Mouse (Mus musculus) heart, embryonic 11.5 days (tissue): ENCODE data around the gene Intu. TPM values are rescaled to one million over a fixed set of nuclear protein-coding genes. Genes with fewer than 3 reads are reported as not detected.

ENCODE experiments used
- ATAC-seq: fragments of 200-750 bp; cut with Nextera tagmentation; replicated peaks from 2 replicates; pipeline ENCODE4 v1.8.0; 2017; ENCODE audit warnings: moderate library complexity; ENCODE audit not compliant: insufficient number of reproducible peaks, low FRiP score, low TSS enrichment
- H3K27ac ChIP-seq: fragments of 300-500 bp; sonication (generic); 2 replicates; pipeline ENCODE4 v1.5.1; 2014; ENCODE audit warnings: mild to moderate bottlenecking, low read depth, low read length
- H3K27me3 ChIP-seq: fragments of 300-500 bp; sonication (generic); 2 replicates; pipeline ENCODE4 v1.6.1; 2014; ENCODE audit warnings: mild to moderate bottlenecking, low read length, mixed read lengths; ENCODE audit not compliant: control insufficient read depth, insufficient read depth
- H3K36me3 ChIP-seq: fragments of 300-500 bp; sonication (generic); 2 replicates; pipeline ENCODE4 v1.6.1; 2014; ENCODE audit warnings: mild to moderate bottlenecking, low read length, moderate library complexity, mixed read lengths; ENCODE audit not compliant: control insufficient read depth, insufficient read depth
- H3K4me1 ChIP-seq: fragments of 300-500 bp; sonication (generic); 2 replicates; pipeline ENCODE4 v1.6.1; 2014; ENCODE audit warnings: low read length; ENCODE audit not compliant: control insufficient read depth, insufficient read depth
- H3K4me2 ChIP-seq: fragments of 300-500 bp; sonication (generic); 2 replicates; pipeline ENCODE4 v1.6.1; 2014; ENCODE audit warnings: mild to moderate bottlenecking, moderate library complexity
- H3K4me3 ChIP-seq: fragments of 300-500 bp; sonication (generic); 2 replicates; pipeline ENCODE4 v1.5.1; 2014; ENCODE audit warnings: low read depth, low read length
- H3K9ac ChIP-seq: fragments of 300-500 bp; sonication (generic); 2 replicates; pipeline ENCODE4 v1.6.1; 2014; ENCODE audit warnings: mild to moderate bottlenecking, low read depth, low read length, moderate library complexity
- H3K9me3 ChIP-seq: fragments of 300-500 bp; sonication (generic); replicated peaks from 2 replicates; pipeline ENCODE4 v1.6.1; 2016; ENCODE audit warnings: low read length; ENCODE audit not compliant: control insufficient read depth
- WGBS: fragments of 180-500 bp; shearing (Covaris S2); extraction: QIAGEN DNeasy Blood & Tissue Kit; methylation state at CpG from one replicate; pipeline ENCODE4 v1.1.7; 2014; ENCODE audit not compliant: insufficient replicate concordance; 5-methylcytosine and 5-hydroxymethylcytosine counted together
- polyA plus RNA-seq: library from polyadenylated mRNA; unstranded; fragments of >200 nt; fragmentation: Nextera tagmentation; extraction: Ambion mirVana; gene quantifications from 2 replicates; pipeline ENCODE4 v1.2.1, GENCODE M21; 2014

The Intu gene
- polyA plus RNA-seq, 1 experiment from 2014 or later = 4.1 TPM

- Histone ChIP-seq H3K4me1 (peaks cover 9% of the 10 kb centered on the region; the same call in 1 of the 2 replicates), H3K36me3 (no peaks in the 10 kb centered on the region), H3K9ac (no peak overlapping the region), H3K4me3 (peak overlapping the region; percentile 48; the same call in 1 of the 2 replicates), H3K27ac (no peak overlapping the region), H3K4me2 (peak overlapping the region; percentile 93), H3K9me3 (no peaks in the 10 kb centered on the region), H3K27me3 (peaks cover 24% of the 10 kb centered on the region)
- ATAC-seq = no peak
- WGBS = 14% methylated on average over 11 of the region's 11 CpGs
Observed at GRCm38 (mm10) chr3:40532256-40532655, 1.2 kb downstream of the Intu start.

DNA sequence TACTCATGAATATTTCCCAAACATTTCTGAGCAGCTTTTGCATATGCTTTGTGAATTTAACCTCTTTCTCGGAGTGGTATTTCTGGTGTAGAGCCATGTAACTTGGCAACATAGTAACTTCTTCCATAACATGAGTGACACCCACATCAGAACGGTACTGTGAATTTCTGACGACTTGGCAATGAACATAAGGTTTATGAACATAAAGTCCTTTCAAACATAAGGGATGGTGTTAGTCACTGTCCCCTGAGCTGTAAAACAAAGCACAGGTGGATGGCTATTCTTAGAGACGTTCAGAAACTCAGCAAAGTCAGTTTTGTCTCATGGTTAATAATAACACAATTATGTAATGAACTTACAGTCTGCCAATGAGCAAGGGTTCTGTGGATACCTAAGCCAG lies 3.1 kb downstream of the Intu start:
- H3K4me3 ChIP-seq = no peak overlapping the region
- 70% methylated on average over 4 of the region's 4 CpGs for WGBS
- no peak for ATAC-seq
- H3K27me3 ChIP-seq = peaks cover 24% of the 10 kb centered on the region
- H3K4me2 ChIP-seq = no peak overlapping the region
- no peak overlapping the region for H3K9ac ChIP-seq
- H3K9me3 ChIP-seq = no peaks in the 10 kb centered on the region
- no peaks in the 10 kb centered on the region for H3K36me3 ChIP-seq
- no peak overlapping the region for H3K27ac ChIP-seq
- H3K4me1 ChIP-seq = no peaks in the 10 kb centered on the region

DNA sequence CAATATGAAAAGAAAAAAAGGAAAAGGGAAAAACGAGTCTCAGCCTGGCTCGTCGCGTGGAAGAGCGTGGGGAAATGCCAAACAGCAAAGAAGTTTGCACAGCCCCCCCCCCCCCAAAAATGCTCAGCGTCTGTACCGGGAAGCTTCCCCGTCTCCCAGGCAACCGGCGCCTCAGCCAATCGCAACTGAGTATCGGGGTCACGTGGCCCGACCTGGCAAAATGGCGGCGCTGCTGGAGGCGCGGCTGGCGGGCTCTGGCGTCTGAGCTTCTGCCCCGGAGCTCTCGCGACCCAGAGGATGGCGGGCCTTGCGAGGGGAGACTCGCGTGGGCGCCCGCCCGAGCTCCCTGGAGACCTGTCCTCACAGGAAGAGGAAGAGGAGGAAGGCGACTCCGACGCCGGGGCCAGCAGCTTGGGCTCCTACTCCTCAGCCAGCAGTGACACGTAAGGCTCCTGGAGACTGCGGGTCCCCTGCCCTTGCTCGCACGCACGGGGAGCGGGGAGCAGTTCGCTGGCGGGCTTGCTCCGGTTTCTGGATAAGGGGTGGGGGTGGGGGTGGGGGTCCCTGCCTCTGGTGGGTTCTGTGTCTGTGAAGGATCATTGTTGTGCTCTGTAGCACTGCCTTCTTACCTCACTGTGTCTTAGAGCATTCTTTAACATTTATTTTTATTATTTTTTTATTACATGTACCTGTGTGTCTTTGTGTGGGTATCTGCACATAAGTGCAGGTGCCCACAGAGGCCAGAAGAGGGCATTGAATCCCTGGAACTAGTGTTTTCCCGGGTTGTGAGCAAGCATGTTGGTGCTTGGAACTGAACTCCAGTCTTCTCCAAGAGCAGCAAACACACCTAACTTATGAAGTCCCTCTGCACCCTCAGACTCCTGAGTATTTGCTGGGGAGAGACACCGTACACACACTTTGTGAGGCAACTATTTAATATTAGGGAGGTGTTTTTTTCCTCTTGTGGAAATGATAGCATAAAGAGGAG lies 9.8 kb downstream of the Intu start:
- Histone ChIP-seq H3K4me1 (no peaks in the 10 kb centered on the region), H3K9ac (peak overlapping the region; percentile 82), H3K36me3 (no peaks in the 10 kb centered on the region), H3K27ac (no peak overlapping the region), H3K9me3 (no peaks in the 10 kb centered on the region; the same call in 1 of the 2 replicates), H3K4me2 (peak overlapping the region; percentile 77), H3K27me3 (no peaks in the 10 kb centered on the region), H3K4me3 (peak overlapping the region; percentile 84)
- WGBS = 4% methylated on average over 45 of the region's 45 CpGs
- ATAC-seq = peak; percentile 77

GRCm38 (mm10) chr3:40546621-40547020 lies 15.5 kb downstream of the Intu start:
- 90% methylated on average over 4 of the region's 4 CpGs for WGBS
- Histone ChIP-seq H3K4me1 (no peaks in the 10 kb centered on the region), H3K27ac (no peak overlapping the region), H3K27me3 (no peaks in the 10 kb centered on the region), H3K4me3 (no peak overlapping the region), H3K36me3 (no peaks in the 10 kb centered on the region), H3K4me2 (no peak overlapping the region), H3K9ac (no peak overlapping the region), H3K9me3 (no peaks in the 10 kb centered on the region)
- ATAC-seq = no peak

- H3K27me3 ChIP-seq = no peaks in the 10 kb centered on the region
- no peak for ATAC-seq
- no peaks in the 10 kb centered on the region for H3K9me3 ChIP-seq
- 35% methylated on average over 10 of the region's 10 CpGs for WGBS
- no peak overlapping the region for H3K4me2 ChIP-seq
- peaks cover 4% of the 10 kb centered on the region; the same call in 1 of the 2 replicates for H3K36me3 ChIP-seq
- H3K4me1 ChIP-seq = peaks cover 3% of the 10 kb centered on the region; the same call in 1 of the 2 replicates
- H3K9ac ChIP-seq = no peak overlapping the region
- no peak overlapping the region for H3K27ac ChIP-seq
- no peak overlapping the region for H3K4me3 ChIP-seq
Observed at GRCm38 (mm10) chr3:40652941-40653352, 121.9 kb downstream of the Intu start.

- Histone ChIP-seq H3K4me2 (no peak overlapping the region), H3K27ac (no peak overlapping the region), H3K9me3 (no peaks in the 10 kb centered on the region), H3K27me3 (no peaks in the 10 kb centered on the region), H3K36me3 (peaks cover 4% of the 10 kb centered on the region; the same call in 1 of the 2 replicates), H3K4me1 (peaks cover 3% of the 10 kb centered on the region; the same call in 1 of the 2 replicates), H3K9ac (no peak overlapping the region), H3K4me3 (no peak overlapping the region)
- 89% methylated on average over 16 of the region's 16 CpGs for WGBS
- no peak for ATAC-seq
Observed at GRCm38 (mm10) chr3:40653582-40653981, 122.5 kb downstream of the Intu start.

DNA sequence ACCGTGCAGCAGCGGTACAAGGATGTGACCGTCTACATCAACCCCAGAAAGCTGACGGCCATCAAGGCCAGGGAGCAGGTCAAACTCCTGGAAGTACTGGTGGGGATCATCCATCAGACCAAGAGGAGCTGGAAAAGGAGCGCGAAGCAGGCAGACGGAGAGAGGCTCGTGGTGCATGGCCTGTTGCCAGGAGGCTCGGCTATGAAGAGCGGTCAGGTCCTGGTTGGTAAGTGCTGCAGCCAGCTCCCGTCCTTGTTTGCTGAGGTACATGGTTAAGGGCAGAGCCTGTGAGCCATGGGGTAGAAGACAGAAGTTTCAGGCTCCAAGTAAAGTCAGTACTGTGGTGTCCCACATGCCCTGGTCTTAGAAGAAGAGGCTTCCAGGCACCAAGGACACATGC lies 122.9 kb downstream of the Intu start:
- 87% methylated on average over 11 of the region's 11 CpGs for WGBS
- Histone ChIP-seq H3K27me3 (no peaks in the 10 kb centered on the region), H3K9ac (no peak overlapping the region), H3K36me3 (peaks cover 4% of the 10 kb centered on the region; the same call in 1 of the 2 replicates), H3K4me1 (peaks cover 3% of the 10 kb centered on the region; the same call in 1 of the 2 replicates), H3K4me3 (no peak overlapping the region), H3K27ac (no peak overlapping the region), H3K4me2 (no peak overlapping the region), H3K9me3 (no peaks in the 10 kb centered on the region)
- ATAC-seq = no peak

DNA sequence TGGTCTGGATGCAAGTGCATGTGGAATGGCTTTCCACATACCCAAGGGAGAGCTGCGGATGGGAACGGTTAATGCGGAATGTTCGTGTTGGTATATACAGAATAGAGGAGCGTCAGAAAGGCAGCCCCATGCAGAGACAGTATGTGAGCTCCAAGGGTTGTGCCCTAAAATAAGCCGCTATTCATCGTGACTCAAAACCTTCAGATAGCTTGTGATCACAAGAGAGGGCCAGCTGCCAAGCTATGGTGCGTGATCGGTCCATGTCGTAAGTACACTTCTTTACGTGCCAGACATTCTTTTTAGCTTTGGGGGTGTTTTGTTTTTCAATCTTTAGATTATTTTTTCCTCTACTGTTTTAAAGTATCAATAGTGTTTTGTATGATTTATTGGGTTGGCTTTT lies 124.5 kb downstream of the Intu start:
- Histone ChIP-seq H3K36me3 (peaks cover 4% of the 10 kb centered on the region; the same call in 1 of the 2 replicates), H3K4me1 (peaks cover 3% of the 10 kb centered on the region; the same call in 1 of the 2 replicates), H3K9me3 (no peaks in the 10 kb centered on the region), H3K4me3 (no peak overlapping the region), H3K27ac (no peak overlapping the region), H3K9ac (no peak overlapping the region), H3K4me2 (no peak overlapping the region), H3K27me3 (no peaks in the 10 kb centered on the region)
- 90% methylated on average over 11 of the region's 11 CpGs for WGBS
- no peak for ATAC-seq
